Mouse (Mus musculus) erythroid progenitor cell, adult 5-6 weeks (primary cell): Measurements from ENCODE around the gene Rab6a. TPM values are rescaled to one million over a fixed set of nuclear protein-coding genes. Genes with fewer than 3 reads are reported as not detected.

Experiments
- ATAC-seq: replicated peaks from 2 replicates; pipeline ENCODE4 v1.8.0; 2016; ENCODE audit warnings: moderate number of reproducible peaks, mild to moderate bottlenecking, moderate TSS enrichment, inconsistent platforms; ENCODE audit not compliant: poor library complexity, low FRiP score, severe bottlenecking
- total RNA-seq, 2 experiments: library from RNA; stranded (forward) in 1 of 2; stranded (reverse) in 1 of 2; fragments of 150-400 nt in 1 of 2; fragments of 186-747, 209-891 nt in 1 of 2; gene quantifications; 2 replicates each; pipeline versions ENCODE4 v1.2.3 to v1.2.4; 2015 to 2017; ENCODE audit warnings: low replicate concordance in 2 of 2

The Rab6a gene
- total RNA-seq, 2 experiments from 2014 or later, result 115 to 120 TPM

GRCm38 (mm10) chr7:100678052-100678451 is 70.8 kb downstream of the Rab6a start:
- ATAC-seq, result no peak

- no peak for ATAC-seq
Observed at GRCm38 (mm10) chr7:100678948-100679880, 72.0 kb downstream of the Rab6a start.

DNA sequence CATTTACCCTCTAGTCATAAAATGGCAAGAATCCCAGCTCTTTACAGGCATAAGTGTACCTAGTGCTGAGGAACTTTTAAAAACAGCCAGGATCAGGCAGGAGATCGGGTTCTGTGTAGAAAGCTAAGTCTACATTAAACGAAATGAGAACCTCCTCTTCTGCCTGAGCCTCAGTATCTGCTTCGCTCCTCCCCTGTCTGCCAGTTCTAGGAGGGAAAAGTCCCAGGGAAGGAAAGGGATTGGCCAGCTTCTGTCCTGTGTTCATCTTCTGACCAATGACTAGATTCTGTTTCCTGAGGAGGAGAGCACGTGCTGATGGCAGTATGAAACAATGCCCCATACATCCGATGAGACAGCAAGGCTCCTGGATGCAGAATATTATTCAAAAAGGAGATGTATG is 73.9 kb downstream of the Rab6a start:
- no peak for ATAC-seq

GRCm38 (mm10) chr7:100683241-100683640 is 76.0 kb downstream of the Rab6a start:
- no peak for ATAC-seq

GRCm38 (mm10) chr7:100684081-100684480 is 76.9 kb downstream of the Rab6a start:
- ATAC-seq, result peak; percentile 70

DNA sequence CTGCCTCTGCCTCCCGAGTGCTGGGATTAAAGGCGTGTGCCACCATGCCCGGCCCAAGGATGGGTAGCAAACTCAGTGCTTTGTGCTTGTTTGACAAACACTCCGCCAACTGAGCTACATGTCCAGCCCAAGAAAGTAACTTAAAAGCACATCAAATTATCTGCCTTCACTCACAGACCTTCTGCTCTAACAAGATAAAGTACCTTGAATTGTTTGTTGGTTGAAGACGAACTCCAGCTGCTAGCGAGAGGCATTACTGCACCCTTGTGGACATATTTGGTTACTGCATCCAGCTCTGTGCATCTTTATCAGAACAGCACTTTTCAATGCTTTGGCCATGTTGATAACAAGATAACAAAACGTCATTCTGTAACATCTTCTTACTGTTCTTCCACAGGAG is 77.3 kb downstream of the Rab6a start:
- ATAC-seq, result peak; percentile 90

DNA sequence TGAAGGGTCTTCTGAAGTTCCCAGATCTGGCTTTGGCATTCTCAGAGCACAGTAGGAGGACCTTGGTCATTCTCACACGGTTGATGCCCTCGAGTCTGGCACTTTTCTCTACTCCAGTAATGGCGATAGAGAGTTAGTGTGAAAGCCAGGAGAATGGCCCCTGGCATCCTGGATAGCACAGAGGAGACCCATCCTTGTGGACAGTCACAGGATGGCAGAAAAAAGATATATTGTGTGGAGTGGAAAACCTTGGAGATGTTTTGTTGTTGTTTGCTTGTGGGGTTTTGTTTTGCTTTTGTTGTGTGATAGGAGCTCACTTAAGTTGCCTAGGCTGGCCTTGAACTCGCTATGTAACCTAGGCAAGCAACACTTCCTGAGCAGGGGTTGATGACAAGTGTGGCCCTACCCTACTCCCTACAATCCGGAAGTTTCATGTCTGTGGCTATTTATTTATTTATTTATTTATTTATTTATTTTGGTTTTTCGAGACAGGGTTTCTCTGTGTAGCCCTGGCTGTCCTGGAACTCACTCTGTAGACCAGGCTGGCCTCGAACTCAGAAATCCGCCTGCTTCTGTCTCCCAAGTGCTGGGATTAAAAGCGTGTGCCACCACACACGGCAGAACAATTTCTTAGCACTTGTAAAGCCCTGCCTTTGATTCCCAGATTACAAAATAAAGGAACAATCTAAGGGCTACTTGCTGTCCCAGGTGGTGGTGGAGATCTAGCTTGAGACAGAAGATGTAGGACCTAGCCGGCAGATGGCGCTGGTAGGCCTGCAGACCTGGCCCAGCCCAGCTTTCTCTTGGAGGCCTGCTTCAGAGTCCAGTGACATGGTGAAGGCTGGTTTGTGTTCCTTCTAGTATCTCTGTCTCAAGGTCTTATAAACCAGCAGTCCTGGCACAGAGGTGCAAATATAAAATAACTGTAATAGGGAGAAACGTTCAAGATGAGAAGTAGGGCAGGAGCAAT is 78.1 kb downstream of the Rab6a start:
- ATAC-seq, result peak; percentile 82

DNA sequence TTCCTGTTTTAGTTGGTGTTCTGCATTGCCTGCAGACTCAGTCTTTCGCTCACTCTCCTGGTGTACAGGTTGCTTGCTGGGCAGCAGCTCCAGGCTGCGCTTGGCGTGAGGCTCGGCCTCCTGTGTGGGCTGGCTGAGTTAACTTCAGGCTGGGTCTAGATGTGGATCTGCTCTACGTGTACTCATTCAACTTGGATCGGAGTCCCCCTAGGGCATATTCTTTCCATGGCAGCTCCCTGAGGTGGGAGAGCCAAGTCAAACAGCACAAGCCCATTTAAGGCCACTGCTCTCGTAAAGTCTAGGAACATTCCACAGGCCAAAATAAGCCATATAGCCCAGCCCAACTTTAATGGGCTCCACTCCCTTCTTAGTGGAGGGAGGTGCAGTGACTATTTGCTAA is 81.3 kb downstream of the Rab6a start:
- ATAC-seq, result no peak

Other genes starting within 250 kb of the Rab6a start
- gene C2cd3, start 235.2 kb upstream of the Rab6a start, total RNA-seq (2015; ENCODE audit: low replicate concordance), result 75.7 and 87.2 TPM in 2 replicates
- 56.7 and 58.2 TPM in 2 replicates for gene C2cd3, start 235.2 kb upstream of the Rab6a start, total RNA-seq (2017; ENCODE audit: low replicate concordance)
- 11.3 and 12.6 TPM in 2 replicates for gene Ppme1, start 235.1 kb upstream of the Rab6a start, total RNA-seq (2015; ENCODE audit: low replicate concordance)
- 14.7 and 31.6 TPM in 2 replicates for gene Ppme1, start 235.1 kb upstream of the Rab6a start, total RNA-seq (2017; ENCODE audit: low replicate concordance)
- gene Ucp3, start 134.4 kb upstream of the Rab6a start, total RNA-seq (2015; ENCODE audit: low replicate concordance), result not detected in 2 replicates
- 1.0 TPM in 1 of 2 replicates, not detected in the other for gene Ucp3, start 134.4 kb upstream of the Rab6a start, total RNA-seq (2017; ENCODE audit: low replicate concordance)
- 753 and 755 TPM in 2 replicates for gene Ucp2, start 114.1 kb upstream of the Rab6a start, total RNA-seq (2015; ENCODE audit: low replicate concordance)
- gene Ucp2, start 114.1 kb upstream of the Rab6a start, total RNA-seq (2017; ENCODE audit: low replicate concordance), result 595 and 716 TPM in 2 replicates
- gene Dnajb13, start 92.5 kb upstream of the Rab6a start, total RNA-seq (2015; ENCODE audit: low replicate concordance), result 2.9 TPM in 1 of 2 replicates, not detected in the other
- gene Dnajb13, start 92.5 kb upstream of the Rab6a start, total RNA-seq (2017; ENCODE audit: low replicate concordance), result 1.1 and 5.6 TPM in 2 replicates
- gene Coa4, start 70.3 kb upstream of the Rab6a start, total RNA-seq (2015; ENCODE audit: low replicate concordance), result 4.2 and 20.9 TPM in 2 replicates
- 3.9 and 6.8 TPM in 2 replicates for gene Coa4, start 70.3 kb upstream of the Rab6a start, total RNA-seq (2017; ENCODE audit: low replicate concordance)
- gene Mrpl48, start 891 bp downstream of the Rab6a start, total RNA-seq (2015; ENCODE audit: low replicate concordance), result 18.9 and 23.8 TPM in 2 replicates
- gene Mrpl48, start 891 bp downstream of the Rab6a start, total RNA-seq (2017; ENCODE audit: low replicate concordance), result 8.5 and 19.1 TPM in 2 replicates
- not detected in 2 replicates for gene Plekhb1, start 55.0 kb downstream of the Rab6a start, total RNA-seq (2015; ENCODE audit: low replicate concordance)
- gene Plekhb1, start 55.0 kb downstream of the Rab6a start, total RNA-seq (2017; ENCODE audit: low replicate concordance), result 0.77 TPM in 1 of 2 replicates, not detected in the other
- gene Fam168a, start 99.2 kb downstream of the Rab6a start, total RNA-seq (2015; ENCODE audit: low replicate concordance), result 21.6 and 31.4 TPM in 2 replicates
- 11.9 and 13.9 TPM in 2 replicates for gene Fam168a, start 99.2 kb downstream of the Rab6a start, total RNA-seq (2017; ENCODE audit: low replicate concordance)